Mouse (Mus musculus): ENCODE measurements around the gene Sox8. TPM values are rescaled to one million over a fixed set of nuclear protein-coding genes. Genes with fewer than 3 reads are reported as not detected.

Gene Sox8
- polyA plus RNA-seq, 1 experiment: 1.0 TPM

DNA sequence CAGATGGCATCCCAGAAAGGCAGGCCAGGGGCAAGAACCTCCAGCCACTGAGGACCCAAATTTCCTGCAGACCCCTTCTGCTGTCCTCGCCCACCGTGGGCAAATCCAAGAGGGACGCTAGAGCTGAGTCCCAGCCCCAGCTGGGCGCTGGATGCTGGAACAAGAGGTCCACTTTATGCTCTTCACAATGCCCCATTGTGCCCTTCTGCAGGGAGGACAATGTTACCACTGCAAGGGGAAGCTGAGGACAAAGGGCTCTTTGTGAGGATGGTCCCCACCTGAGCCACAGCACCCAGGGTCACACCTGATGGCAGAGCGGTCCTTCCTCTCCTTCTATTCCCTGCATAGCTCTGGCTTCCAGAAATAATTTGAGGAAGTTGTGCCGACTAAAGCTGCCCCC lies 6.8 kb upstream of the Sox8 start:
- WGBS: 76% methylated on average over 6 of the region's 6 CpGs
- Histone ChIP-seq H3K36me3 (ENCODE audit: control insufficient read depth, insufficient read depth, low read length) (no peaks in the 10 kb centered on the region), H3K27ac (ENCODE audit: control insufficient read depth, insufficient read depth, low read length) (no peak overlapping the region), H3K4me1 (replicated peaks; ENCODE audit: control insufficient read depth, insufficient read depth, low read length) (peaks cover 7% of the 10 kb centered on the region), H3K27me3 (ENCODE audit: control insufficient read depth, insufficient read depth, low read length) (no peaks in the 10 kb centered on the region; the same call in 1 of the 2 replicates), H3K4me3 (ENCODE audit: control insufficient read depth, insufficient read depth, low read length) (no peak overlapping the region)
- no peak for DNase-seq
- TF ChIP-seq POLR2A (IDR thresholded peaks at IDR 0.05; ENCODE audit: control insufficient read depth, extremely low read depth, insufficient read depth, low read length, poor library complexity) (no peak), CTCF (IDR thresholded peaks at IDR 0.05; ENCODE audit: borderline replicate concordance, control insufficient read depth, extremely low read depth, insufficient read depth, low read length, poor library complexity) (no peak)

GRCm38 (mm10) chr17:25576034-25576433 lies 5.5 kb upstream of the Sox8 start:
- Histone ChIP-seq H3K4me1 (replicated peaks; ENCODE audit: control insufficient read depth, insufficient read depth, low read length) (peaks cover 7% of the 10 kb centered on the region), H3K27me3 (ENCODE audit: control insufficient read depth, insufficient read depth, low read length) (peaks cover 1% of the 10 kb centered on the region; the same call in 1 of the 2 replicates), H3K4me3 (ENCODE audit: control insufficient read depth, insufficient read depth, low read length) (no peak overlapping the region), H3K36me3 (ENCODE audit: control insufficient read depth, insufficient read depth, low read length) (no peaks in the 10 kb centered on the region), H3K27ac (ENCODE audit: control insufficient read depth, insufficient read depth, low read length) (no peak overlapping the region)
- no peak for DNase-seq
- WGBS: 55% methylated on average over 2 of the region's 2 CpGs
- no peak for TF ChIP-seq POLR2A (IDR thresholded peaks at IDR 0.05; ENCODE audit: control insufficient read depth, extremely low read depth, insufficient read depth, low read length, poor library complexity)
- TF ChIP-seq CTCF (IDR thresholded peaks at IDR 0.05; ENCODE audit: borderline replicate concordance, control insufficient read depth, extremely low read depth, insufficient read depth, low read length, poor library complexity): no peak

DNA sequence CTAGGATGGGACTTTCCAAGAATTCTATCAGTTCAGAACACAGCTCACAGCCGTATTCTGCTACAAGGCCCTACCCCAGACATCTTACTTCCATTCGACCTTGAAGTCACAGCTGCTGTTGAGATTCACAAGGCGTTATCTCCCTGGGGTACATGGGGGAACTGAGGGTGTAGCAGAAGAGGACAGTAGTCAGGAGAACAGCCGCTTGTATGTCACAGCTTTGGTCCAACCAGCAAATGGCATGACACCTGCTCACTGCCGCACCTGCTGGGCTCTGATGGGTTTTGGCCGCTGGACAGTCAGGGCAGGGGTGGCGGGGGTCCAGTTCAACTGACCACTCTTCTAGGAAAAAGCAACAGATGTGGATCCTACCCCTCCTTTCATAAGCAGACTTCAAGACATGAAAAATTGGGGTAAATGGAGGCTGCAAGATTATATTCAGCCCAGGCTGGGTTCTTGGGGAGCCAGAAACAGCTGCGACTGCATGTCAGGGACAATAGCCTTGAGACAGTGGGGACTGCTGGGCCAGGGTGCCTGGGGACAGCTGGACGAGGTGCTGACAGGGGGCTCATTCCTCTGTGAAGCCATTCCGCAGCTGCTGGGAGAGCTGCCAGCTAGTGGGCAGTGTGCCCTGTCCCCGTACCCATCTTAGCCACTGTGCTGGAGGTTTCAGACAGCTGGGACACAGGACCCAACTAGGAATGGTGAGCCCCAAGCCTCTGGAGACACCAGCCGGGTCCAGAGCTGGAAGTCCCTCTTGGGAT lies 4.9 kb upstream of the Sox8 start:
- Histone ChIP-seq H3K27me3 (ENCODE audit: control insufficient read depth, insufficient read depth, low read length) (peaks cover 4% of the 10 kb centered on the region; the same call in 1 of the 2 replicates), H3K36me3 (ENCODE audit: control insufficient read depth, insufficient read depth, low read length) (no peaks in the 10 kb centered on the region), H3K4me1 (replicated peaks; ENCODE audit: control insufficient read depth, insufficient read depth, low read length) (peaks cover 12% of the 10 kb centered on the region), H3K4me3 (ENCODE audit: control insufficient read depth, insufficient read depth, low read length) (no peak overlapping the region), H3K27ac (ENCODE audit: control insufficient read depth, insufficient read depth, low read length) (no peak overlapping the region)
- no peak for TF ChIP-seq CTCF (IDR thresholded peaks at IDR 0.05; ENCODE audit: borderline replicate concordance, control insufficient read depth, extremely low read depth, insufficient read depth, low read length, poor library complexity)
- WGBS: 91% methylated on average over 12 of the region's 12 CpGs
- DNase-seq: no peak

GRCm38 (mm10) chr17:25571453-25571820 lies 951 bp upstream of the Sox8 start:
- Histone ChIP-seq H3K4me3 (ENCODE audit: control insufficient read depth, insufficient read depth, low read length) (no peak overlapping the region), H3K27ac (ENCODE audit: control insufficient read depth, insufficient read depth, low read length) (no peak overlapping the region), H3K4me1 (replicated peaks; ENCODE audit: control insufficient read depth, insufficient read depth, low read length) (peaks cover 9% of the 10 kb centered on the region; the same call in 1 of the 2 replicates), H3K36me3 (ENCODE audit: control insufficient read depth, insufficient read depth, low read length) (no peaks in the 10 kb centered on the region), H3K27me3 (ENCODE audit: control insufficient read depth, insufficient read depth, low read length) (peaks cover 9% of the 10 kb centered on the region; the same call in 1 of the 2 replicates)
- no peak for DNase-seq
- WGBS: 5% methylated on average over 8 of the region's 8 CpGs
- TF ChIP-seq POLR2A (IDR thresholded peaks at IDR 0.05; ENCODE audit: control insufficient read depth, extremely low read depth, insufficient read depth, low read length, poor library complexity) (no peak), CTCF (IDR thresholded peaks at IDR 0.05; ENCODE audit: borderline replicate concordance, control insufficient read depth, extremely low read depth, insufficient read depth, low read length, poor library complexity) (no peak)

DNA sequence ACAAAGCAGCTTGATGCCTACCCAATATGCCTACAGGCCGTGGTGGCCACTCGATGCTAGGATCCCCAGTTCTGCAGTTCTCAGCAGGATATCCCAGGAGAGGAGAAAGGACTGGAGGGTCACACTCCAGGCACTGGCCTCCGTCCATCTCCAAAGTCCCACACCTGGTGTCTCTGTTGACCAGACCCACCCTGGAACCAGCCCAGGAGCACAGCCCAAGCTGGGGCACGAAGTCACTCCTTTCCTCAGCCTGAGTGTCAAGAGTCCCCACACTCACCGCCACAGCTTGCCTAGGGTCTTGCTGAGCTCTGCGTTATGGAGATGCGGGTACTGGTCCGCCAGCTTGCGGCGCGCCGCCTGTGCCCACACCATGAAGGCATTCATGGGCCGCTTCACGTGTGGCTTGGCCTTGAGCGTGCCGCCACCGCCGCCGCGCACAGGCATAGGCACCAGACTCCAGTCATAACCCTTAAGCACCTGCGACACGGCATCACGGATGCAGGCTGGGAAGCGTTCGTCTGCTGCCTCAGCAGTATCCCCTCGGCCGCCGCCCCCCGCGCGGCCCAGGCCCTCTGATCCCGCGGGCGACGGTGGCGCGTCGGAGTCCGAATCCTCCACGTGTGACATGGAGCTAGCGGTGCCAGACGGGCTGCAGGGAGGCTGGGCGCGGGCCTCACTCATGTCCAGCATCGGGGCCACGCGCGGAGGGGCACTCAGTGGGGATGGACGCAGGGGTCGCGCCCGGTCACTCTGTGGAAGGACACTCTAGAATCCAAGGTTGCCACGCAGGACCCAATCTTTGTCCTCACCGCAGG lies 446 bp downstream of the Sox8 start:
- Histone ChIP-seq H3K27me3 (ENCODE audit: control insufficient read depth, insufficient read depth, low read length) (peaks cover 9% of the 10 kb centered on the region; the same call in 1 of the 2 replicates), H3K4me1 (replicated peaks; ENCODE audit: control insufficient read depth, insufficient read depth, low read length) (peaks cover 9% of the 10 kb centered on the region; the same call in 1 of the 2 replicates), H3K4me3 (ENCODE audit: control insufficient read depth, insufficient read depth, low read length) (peak overlapping the region; percentile 15), H3K27ac (ENCODE audit: control insufficient read depth, insufficient read depth, low read length) (no peak overlapping the region), H3K36me3 (ENCODE audit: control insufficient read depth, insufficient read depth, low read length) (no peaks in the 10 kb centered on the region)
- TF ChIP-seq POLR2A (IDR thresholded peaks at IDR 0.05; ENCODE audit: control insufficient read depth, extremely low read depth, insufficient read depth, low read length, poor library complexity): no peak
- no peak for TF ChIP-seq CTCF (IDR thresholded peaks at IDR 0.05; ENCODE audit: borderline replicate concordance, control insufficient read depth, extremely low read depth, insufficient read depth, low read length, poor library complexity)
- 10% methylated on average over 54 of the region's 54 CpGs for WGBS
- no peak for DNase-seq

GRCm38 (mm10) chr17:25568880-25569279 lies 1.6 kb downstream of the Sox8 start:
- no peak for DNase-seq
- 91% methylated on average over 11 of the region's 11 CpGs for WGBS
- H3K27ac ChIP-seq (ENCODE audit: control insufficient read depth, insufficient read depth, low read length): no peak overlapping the region
- peaks cover 9% of the 10 kb centered on the region; the same call in 1 of the 2 replicates for H3K27me3 ChIP-seq (ENCODE audit: control insufficient read depth, insufficient read depth, low read length)
- no peak overlapping the region for H3K4me3 ChIP-seq (ENCODE audit: control insufficient read depth, insufficient read depth, low read length)
- H3K4me1 ChIP-seq (replicated peaks; ENCODE audit: control insufficient read depth, insufficient read depth, low read length): peaks cover 9% of the 10 kb centered on the region; the same call in 1 of the 2 replicates
- TF ChIP-seq CTCF (IDR thresholded peaks at IDR 0.05; ENCODE audit: borderline replicate concordance, control insufficient read depth, extremely low read depth, insufficient read depth, low read length, poor library complexity): no peak
- TF ChIP-seq POLR2A (IDR thresholded peaks at IDR 0.05; ENCODE audit: control insufficient read depth, extremely low read depth, insufficient read depth, low read length, poor library complexity): no peak
- H3K36me3 ChIP-seq (ENCODE audit: control insufficient read depth, insufficient read depth, low read length): no peaks in the 10 kb centered on the region
